Mouse (Mus musculus) kidney, adult 2 months (tissue): ENCODE data around the gene Ppp1r37.

Source experiments
- CTCF ChIP-seq: fragments of 200-500 bp; conservative IDR thresholded peaks from 2 replicates; pipeline ENCODE4 v1.5.1; 2011; ENCODE audit warnings: low read depth, mild to moderate bottlenecking, control low read depth, low read length, moderate library complexity, mixed read lengths; ENCODE audit not compliant: insufficient read depth, insufficient read length
- POLR2A ChIP-seq: fragments of 200-500 bp; IDR thresholded peaks from one replicate; pipeline ENCODE4 v1.6.1; 2011; ENCODE audit warnings: low read depth, low read length, control low read depth

GRCm38 (mm10) chr7:19573776-19574140 is 10.9 kb upstream of the Ppp1r37 start:
- TF ChIP-seq CTCF (no peak), POLR2A (no peak)
